Mouse (Mus musculus) inflammation-experienced regulatory T-cells, adult 6 months (primary cell): ENCODE measurements around the gene Uba2. TPM values are rescaled to one million over a fixed set of nuclear protein-coding genes. Genes with fewer than 3 reads are reported as not detected.

Source experiments
- polyA plus RNA-seq, 3 experiments: library from polyadenylated mRNA; unstranded; fragments of 100-300 nt; shearing (Covaris generic); gene quantifications; one replicate each; pipeline ENCODE4 v1.2.1; 2017

Gene Uba2
- polyA plus RNA-seq, 3 experiments from 2014 or later: 74.4 to 98.1 (median 87.7) TPM

Other genes with a start within 250 kb of the Uba2 start
- gene Scgb2b26, start 224.6 kb downstream of the Uba2 start, polyA plus RNA-seq: not detected
- gene Scgb2b27, start 155.7 kb downstream of the Uba2 start, polyA plus RNA-seq: not detected
- gene Scgb1b27, start 148.1 kb downstream of the Uba2 start, polyA plus RNA-seq: not detected
- gene Scgb1b30, start 74.2 kb downstream of the Uba2 start, polyA plus RNA-seq: not detected
- gene Wtip, start 36.3 kb downstream of the Uba2 start, polyA plus RNA-seq: not detected
- gene Pdcd2l, start 27.1 kb upstream of the Uba2 start, polyA plus RNA-seq: 10 to 100 TPM; 26.1 to 31.0 (median 28.5) TPM
- gene Gpi1, start 60.7 kb upstream of the Uba2 start, polyA plus RNA-seq: 100 to 1,000 TPM; 350 to 461 (median 355) TPM
- gene Gm6096, start 81.4 kb upstream of the Uba2 start, polyA plus RNA-seq: not detected
- 10 to 100 TPM; 25.3 to 31.5 (median 30.0) TPM for gene 4931406P16Rik, start 144.0 kb upstream of the Uba2 start, polyA plus RNA-seq
- 10 to 100 TPM; 40.0 to 47.5 (median 41.5) TPM for gene Lsm14a, start 223.7 kb upstream of the Uba2 start, polyA plus RNA-seq